Mouse (Mus musculus) kidney, postnatal 25 days (tissue): Measurements from ENCODE around the gene Vps25.

Experiments
- DNase-seq, 2 experiments: peaks; one replicate each; pipeline ENCODE4 v3.0.0; 2021; ENCODE audit warnings: mixed read lengths in 2 of 2

Gene Vps25

GRCm38 (mm10) chr11:101245855-101246701 is 7.4 kb upstream of the Vps25 start, which contains the start of gene Ramp2:
TSS of gene Ramp2 (plus strand) at chr11:101246028.
- peak; percentile 67 to 84 for DNase-seq

DNA sequence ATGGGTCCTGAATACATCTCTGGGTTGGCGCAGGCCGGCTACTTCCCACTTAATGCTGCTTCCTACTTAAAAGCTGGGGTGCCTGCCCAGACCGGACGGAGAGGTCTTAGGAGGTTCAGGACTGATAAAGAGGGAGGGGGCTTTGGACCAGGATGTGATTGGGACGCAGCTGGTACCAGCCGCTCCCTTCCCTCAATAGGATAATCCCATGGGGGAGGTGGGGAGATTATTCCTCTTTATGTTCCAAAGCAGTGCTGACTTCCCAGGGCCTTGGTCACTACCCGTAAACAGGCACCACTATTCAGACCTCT is 6.8 kb upstream of the Vps25 start:
- no peak for DNase-seq

DNA sequence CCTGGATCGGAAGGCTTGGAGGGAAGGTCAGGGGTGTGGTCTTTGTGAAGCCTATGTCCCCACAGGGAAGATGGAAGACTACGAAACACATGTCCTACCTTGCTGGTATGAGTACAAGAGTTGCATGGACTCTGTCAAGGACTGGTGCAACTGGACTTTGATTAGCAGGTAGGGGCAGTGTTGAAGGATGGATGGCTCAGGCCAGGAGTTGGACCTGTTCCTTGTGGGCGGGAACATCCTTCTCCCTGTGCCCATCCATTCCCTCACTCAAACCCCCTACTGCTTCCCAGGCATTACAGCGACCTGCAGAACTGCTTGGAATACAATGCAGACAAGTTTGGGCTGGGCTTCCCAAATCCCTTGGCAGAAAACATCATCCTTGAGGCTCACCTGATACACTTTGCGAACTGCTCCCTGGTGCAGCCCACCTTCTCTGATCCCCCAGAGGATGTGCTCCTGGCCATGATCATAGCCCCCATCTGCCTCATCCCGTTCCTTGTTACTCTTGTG is 5.9 kb upstream of the Vps25 start:
- peak; percentile 61 to 78 for DNase-seq

DNA sequence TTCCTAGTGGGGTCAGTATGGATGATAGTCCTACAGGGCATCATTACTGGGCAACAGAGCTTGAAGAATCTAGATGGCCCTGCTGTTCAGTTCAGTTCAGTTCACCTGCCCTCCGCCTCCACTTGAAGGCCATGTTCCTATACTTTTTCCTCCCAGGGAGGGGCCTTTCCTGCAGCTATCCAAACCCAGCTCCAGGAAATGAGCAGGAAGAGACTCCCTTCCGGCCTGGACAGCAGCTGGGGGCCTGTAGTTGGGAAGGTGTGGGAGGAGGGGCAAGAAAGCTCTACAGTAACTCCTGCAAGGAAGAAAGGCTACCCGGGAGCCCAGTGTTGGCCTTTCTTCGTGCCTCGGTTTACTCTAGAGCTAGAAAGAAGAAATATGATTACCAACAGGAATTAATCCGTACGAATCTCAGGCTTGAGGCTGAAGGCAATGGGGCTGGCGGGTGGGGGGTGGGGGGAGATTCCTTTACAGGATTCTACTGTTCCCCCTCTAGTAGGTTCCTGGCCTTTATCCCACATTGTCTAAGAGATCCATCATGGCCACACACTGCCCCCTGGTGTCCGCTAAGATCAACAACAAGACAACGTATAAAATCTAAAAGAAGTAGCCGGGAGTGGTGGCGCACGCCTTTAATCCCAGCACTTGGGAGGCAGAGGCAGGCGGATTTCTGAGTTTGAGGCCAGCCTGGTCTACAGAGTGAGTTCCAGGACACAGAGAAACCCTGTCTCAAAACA is 5.1 kb upstream of the Vps25 start:
- peak; percentile 82 to 86 for DNase-seq

DNA sequence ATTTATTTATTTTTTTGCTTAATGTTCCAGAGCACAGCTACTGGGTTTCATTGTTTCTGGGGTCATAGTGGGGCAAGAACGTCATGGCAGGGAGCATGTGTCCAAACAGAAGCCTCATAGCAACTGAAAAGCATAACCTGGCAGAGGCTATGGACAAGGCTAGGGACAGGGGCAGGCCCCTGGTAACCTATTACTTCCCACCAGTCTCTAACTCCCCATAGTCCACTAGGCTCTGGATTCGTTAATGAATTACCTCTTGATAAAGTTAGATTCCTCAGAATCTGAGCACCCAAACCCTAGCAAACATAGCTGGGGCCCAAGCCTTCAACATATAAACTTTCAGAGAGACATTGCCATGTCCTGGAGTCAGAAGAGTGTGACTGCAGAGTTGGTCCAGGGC is 2.5 kb upstream of the Vps25 start:
- peak in 1 of 2 experiments; percentile 75 for DNase-seq

DNA sequence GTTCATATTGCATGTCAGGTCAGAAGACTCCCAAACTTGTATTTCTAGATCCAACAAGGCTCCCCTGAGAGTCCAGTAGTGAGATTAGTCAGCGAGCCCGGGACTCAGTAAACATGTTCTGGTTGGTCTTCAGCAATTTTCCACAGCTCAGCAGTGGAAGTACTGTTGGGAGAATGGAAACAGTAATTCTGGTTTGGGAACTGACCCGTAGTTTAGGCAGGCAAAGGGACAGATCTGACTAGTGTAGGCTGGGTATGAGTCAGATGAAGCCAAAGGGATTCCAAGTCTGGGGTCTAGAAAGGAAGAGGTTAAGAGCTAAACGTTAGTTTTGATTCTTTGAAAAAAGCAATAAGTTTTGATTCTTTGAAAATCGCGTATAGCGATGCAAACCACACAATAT is 566 bp upstream of the Vps25 start:
- no peak for DNase-seq

DNA sequence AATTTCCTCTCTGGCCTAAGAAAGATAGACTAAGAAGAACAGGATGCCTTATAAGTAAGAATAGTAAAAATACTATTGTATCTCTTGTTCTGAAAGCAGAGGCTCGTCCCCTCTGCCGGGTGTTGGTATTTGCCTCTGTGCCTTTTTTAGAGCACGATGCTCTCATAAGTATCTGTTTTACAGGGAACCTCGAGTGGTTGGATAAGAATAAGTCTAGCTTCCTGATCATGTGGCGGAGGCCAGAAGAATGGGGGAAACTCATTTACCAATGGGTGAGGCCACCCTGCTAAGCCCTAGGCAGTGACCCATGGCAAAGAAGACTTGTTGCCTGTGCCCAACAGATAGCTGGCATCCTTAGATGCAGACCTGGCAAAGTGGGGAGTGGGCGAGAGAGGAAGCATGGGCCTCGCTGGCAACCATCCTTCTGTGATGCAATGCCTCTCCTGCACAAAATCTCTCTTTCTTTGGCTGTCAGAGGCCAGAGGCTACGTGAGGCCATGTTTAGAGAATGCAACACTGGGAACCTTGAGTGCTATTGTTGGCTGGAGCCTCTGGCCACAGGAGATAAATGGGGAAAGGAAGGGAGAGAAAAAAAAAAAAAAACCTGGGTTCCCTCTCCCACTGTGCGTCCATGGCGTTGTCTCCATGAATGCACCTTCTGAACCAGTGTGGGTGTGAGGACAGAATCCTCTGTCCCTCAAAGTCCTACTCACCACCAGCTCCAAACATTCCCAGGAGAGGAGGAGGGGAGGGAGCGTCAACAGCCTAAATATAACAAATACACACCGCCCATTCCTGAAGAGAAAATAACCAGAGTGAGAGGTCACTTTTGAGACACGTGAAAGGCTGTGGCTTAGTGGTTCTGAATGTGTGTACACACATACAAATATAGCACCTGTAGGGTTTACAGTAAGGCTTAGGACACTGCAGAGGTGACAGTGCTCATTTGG is 2.6 kb downstream of the Vps25 start:
- no peak for DNase-seq

- peak; percentile 51 to 79 for DNase-seq
These were observed 5.8 kb downstream of the Vps25 start for GRCm38 (mm10) chr11:101259261-101259712.

GRCm38 (mm10) chr11:101259948-101260825 is 6.7 kb downstream of the Vps25 start, which contains the start of gene Wnk4:
TSS of gene Wnk4 (plus strand) at chr11:101260567.
- peak; percentile 93 to 97 for DNase-seq

DNA sequence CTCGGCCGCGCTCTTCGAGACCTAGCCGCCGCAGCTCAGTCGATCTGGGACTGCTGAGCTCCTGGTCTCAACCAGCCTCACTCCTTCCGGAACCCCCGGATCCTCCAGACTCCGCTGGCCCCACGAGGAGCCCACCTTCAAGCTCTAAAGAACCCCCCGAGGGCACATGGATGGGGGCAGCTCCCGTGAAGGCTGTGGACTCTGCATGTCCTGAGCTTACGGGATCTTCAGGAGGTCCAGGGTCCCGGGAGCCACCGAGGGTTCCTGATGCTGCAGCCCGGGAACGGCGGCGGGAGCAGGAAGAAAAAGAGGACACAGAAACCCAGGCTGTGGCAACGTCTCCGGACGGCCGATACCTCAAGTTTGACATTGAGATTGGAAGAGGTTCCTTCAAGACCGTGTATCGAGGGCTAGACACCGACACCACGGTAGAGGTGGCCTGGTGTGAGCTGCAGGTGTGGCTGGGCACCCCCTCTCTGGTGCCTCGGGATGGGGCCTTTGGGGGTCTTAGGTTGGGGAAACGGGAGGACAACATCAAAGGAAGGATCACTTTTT is 7.4 kb downstream of the Vps25 start:
- DNase-seq, result peak in 1 of 2 experiments; percentile 61

- DNase-seq, result peak in 1 of 2 experiments; percentile 62
These were observed 8.9 kb downstream of the Vps25 start for GRCm38 (mm10) chr11:101262272-101262967.

- no peak for DNase-seq
These were observed 9.9 kb downstream of the Vps25 start for GRCm38 (mm10) chr11:101263138-101263988.

DNA sequence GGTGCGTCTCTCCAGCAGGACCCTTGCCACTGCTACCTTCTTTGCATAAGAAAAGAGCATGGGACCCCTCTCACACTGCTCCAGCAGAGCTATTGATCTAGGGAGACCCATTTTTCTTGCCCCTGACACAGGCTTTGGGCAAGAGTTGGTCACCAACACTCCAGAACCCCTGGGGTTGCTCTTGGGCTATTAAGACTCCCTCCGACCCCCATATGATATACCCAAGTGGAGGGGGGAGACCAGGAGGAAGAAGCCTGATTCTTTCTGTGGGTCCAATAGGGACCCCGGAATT is 10.4 kb downstream of the Vps25 start:
- DNase-seq, result no peak

GRCm38 (mm10) chr11:101264954-101265471 is 11.5 kb downstream of the Vps25 start:
- DNase-seq, result peak in 1 of 2 experiments; percentile 58

DNA sequence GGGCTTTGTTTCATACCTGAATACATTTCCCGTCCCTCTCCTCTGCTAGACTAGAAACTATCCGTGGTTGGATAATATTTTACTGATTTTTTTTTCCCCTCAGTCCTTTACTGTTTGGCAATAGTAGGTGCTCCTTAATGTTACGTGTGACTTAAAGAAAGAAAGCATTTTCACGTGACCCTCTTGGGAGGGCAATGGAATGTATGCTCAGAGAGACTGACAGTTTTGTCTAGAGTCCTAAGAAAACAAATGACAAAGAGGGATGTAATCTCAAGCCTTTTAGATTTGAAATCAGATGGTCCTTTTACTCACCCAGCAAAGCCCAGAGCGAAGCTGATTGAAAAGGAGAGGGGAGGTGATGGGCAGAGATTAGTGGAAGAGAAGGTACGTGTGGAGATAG is 12.4 kb downstream of the Vps25 start:
- no peak for DNase-seq

DNA sequence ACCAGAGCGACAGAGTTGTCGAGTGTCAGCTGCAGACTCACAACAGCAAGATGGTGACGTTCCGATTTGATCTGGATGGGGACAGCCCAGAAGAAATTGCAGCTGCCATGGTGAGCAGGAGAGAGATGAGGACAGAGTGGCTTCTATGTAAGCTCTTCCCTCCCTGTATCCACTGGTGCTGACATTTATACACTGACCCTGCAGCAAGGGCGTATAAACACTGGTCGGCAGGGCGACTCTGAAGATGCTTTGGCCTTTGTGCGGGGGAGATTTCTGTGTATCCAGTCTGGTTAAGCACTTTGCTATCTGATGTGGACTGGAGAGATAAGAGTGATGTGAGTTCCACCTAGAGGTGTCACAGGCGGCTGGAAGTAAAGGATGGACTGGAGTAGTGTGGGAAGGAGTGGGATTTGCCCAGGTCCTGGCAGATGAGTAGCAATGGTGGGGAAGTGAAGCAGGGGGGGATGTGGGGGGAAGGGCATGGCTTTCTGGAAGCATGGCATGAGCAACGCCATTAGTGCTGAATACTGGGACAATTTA is 16.1 kb downstream of the Vps25 start:
- DNase-seq, result no peak

DNA sequence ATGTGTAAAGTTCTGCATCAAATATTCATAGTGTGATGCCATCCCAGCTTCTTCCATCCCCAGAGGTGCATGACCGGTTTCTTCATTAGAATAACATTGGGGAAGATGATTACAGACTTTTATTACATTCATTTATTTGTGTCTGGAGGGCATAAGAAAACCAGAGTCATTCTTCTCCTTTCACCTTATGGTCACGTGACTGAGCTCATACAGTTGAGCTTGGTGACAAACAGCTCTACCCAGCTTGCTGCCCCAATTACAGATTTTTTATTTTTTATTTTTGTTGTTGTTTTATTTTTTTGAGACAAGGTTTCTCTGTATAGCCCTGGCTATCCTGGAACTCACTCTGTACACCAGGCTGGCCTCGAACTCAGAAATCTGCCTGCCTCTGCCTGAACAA is 18.9 kb downstream of the Vps25 start:
- no peak for DNase-seq

GRCm38 (mm10) chr11:101275309-101275708 is 21.8 kb downstream of the Vps25 start:
- DNase-seq, result no peak
